Mouse (Mus musculus): ENCODE data around the gene Ifrd1.

- TF ChIP-seq CTCF (IDR thresholded peaks at IDR 0.05; ENCODE audit: borderline replicate concordance, control insufficient read depth, extremely low read depth, insufficient read depth, low read length, poor library complexity) (no peak), POLR2A (IDR thresholded peaks at IDR 0.05; ENCODE audit: control insufficient read depth, extremely low read depth, insufficient read depth, low read length, poor library complexity) (no peak)
These were observed 83.7 kb downstream of the Ifrd1 start for GRCm38 (mm10) chr12:40164621-40165020.
